Comparison of ENCODE assay signal across 29 mouse cellular contexts in the genomic region with DNA sequence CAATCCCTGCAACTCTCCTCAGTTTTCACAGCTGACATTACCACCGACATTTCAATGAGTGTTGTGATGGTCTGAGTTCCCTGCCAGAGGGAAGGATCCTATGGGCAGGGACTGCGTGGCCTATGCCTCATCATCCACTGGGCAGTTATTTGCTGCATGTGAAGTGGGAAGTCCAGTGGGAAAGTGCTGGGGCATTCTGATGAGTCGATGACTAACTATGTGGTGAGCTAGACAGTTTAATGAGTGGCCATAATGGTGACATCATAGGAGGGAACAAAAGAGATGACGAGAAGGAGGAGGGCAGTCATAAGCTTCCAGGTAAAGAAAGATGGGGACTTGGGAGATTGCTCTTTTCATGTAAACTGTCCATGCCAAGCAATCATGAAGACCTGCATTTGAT. TPM values are rescaled to one million over a fixed set of nuclear protein-coding genes. Genes with fewer than 3 reads are reported as not detected.
"Had no signal": no experiment of that assay in that cellular context is flagged by ENCODE, and none has a peak within 500 bp of the region (broad histone marks: within the 10 kb centered on the region; RNA-seq: fewer than 3 reads in every experiment).

No protein-coding gene starts in this region.

- H3K4me2 ChIP-seq: kidney, embryonic 15.5 days; limb, embryonic 13.5 days; liver, embryonic 12.5 days; liver, embryonic 15.5 days; midbrain, embryonic 12.5 days; midbrain, embryonic 15.5 days had no signal

- H3K36me3 ChIP-seq: kidney, embryonic 15.5 days; limb, embryonic 10.5 days; limb, embryonic 13.5 days; liver, embryonic 12.5 days; liver, embryonic 15.5 days; midbrain, embryonic 12.5 days; midbrain, embryonic 15.5 days had no signal

- H3K27ac ChIP-seq: kidney, embryonic 15.5 days; left cerebral cortex, adult 2 months; limb, embryonic 10.5 days; limb, embryonic 13.5 days; liver, embryonic 12.5 days; liver, embryonic 15.5 days; macrophage; midbrain, embryonic 12.5 days; midbrain, embryonic 15.5 days had no signal

- DNase-seq: kidney, adult 8-10 months; kidney, postnatal 10 days; kidney, postnatal 36 days; layer of hippocampus, postnatal 36 days; liver; lung, adult 2 months; right cerebral cortex, adult 18-20 months; right cerebral cortex, postnatal 14 days; right cerebral cortex, postnatal 4 days; thymus, postnatal 25 days had no signal

- H3K4me1 ChIP-seq: limb, embryonic 10.5 days; limb, embryonic 13.5 days; midbrain, embryonic 12.5 days; midbrain, embryonic 15.5 days had no signal

- H3K4me3 ChIP-seq: kidney, embryonic 15.5 days; left cerebral cortex, adult 2 months; limb, embryonic 10.5 days; limb, embryonic 13.5 days; liver, embryonic 12.5 days; liver, embryonic 15.5 days; midbrain, embryonic 12.5 days; midbrain, embryonic 15.5 days had no signal

- ATAC-seq: liver, embryonic 12.5 days; midbrain, embryonic 15.5 days had no signal

- H3K9ac ChIP-seq: kidney, embryonic 15.5 days; limb, embryonic 13.5 days; liver, embryonic 12.5 days; liver, embryonic 15.5 days; midbrain, embryonic 12.5 days; midbrain, embryonic 15.5 days had no signal

- H3K27me3 ChIP-seq: kidney, embryonic 15.5 days; midbrain, embryonic 15.5 days had no signal

- H3K9me3 ChIP-seq: kidney, embryonic 15.5 days; limb, embryonic 10.5 days; limb, embryonic 13.5 days; liver, embryonic 12.5 days; liver, embryonic 15.5 days; midbrain, embryonic 12.5 days; midbrain, embryonic 15.5 days had no signal

RNA-seq across cellular contexts. Expression of a gene that starts 10.4 kb away (rescaled TPM):
- polyA plus RNA-seq: macrophage; neural tube, embryonic 11.5 days had no signal

RNA-seq across cellular contexts. Expression of a gene that starts 19.4 kb away (rescaled TPM):
- total RNA-seq: layer of hippocampus, postnatal 36 days had no signal
- polyA plus RNA-seq: limb, embryonic 13.5 days; liver, embryonic 12.5 days; midbrain, embryonic 12.5 days; neural tube, embryonic 11.5 days; stomach, embryonic 14.5 days had no signal

RNA-seq across cellular contexts. Expression of a gene that starts 59.8 kb away (rescaled TPM):
- total RNA-seq: layer of hippocampus, adult 8-10 months; layer of hippocampus, postnatal 10 days; layer of hippocampus, postnatal 36 days; left cerebral cortex, adult 2 months; left cerebral cortex, postnatal 25 days; megakaryocyte, adult 5-6 weeks; monocyte, adult 5-6 weeks had no signal
- polyA plus RNA-seq: kidney, embryonic 15.5 days; limb, embryonic 10.5 days; limb, embryonic 13.5 days; liver, embryonic 12.5 days; liver, embryonic 15.5 days; lung, adult 2 months; lung, embryonic 16.5 days; macrophage; midbrain, embryonic 12.5 days; midbrain, embryonic 15.5 days; neural tube, embryonic 11.5 days; neural tube, embryonic 14.5 days; stomach, embryonic 14.5 days; thymus, postnatal 0 days had no signal
